Mouse (Mus musculus) liver, adult 2 months (tissue): Measurements from ENCODE around the gene Veph1.

Source experiments
- CTCF ChIP-seq: fragments of 200-500 bp; IDR thresholded peaks from 2 replicates; pipeline ENCODE4 v1.5.1; 2011; ENCODE audit warnings: low read depth, low read length, control low read depth
- POLR2A ChIP-seq: fragments of 200-500 bp; IDR thresholded peaks from 2 replicates; pipeline ENCODE4 v1.6.1; 2011; ENCODE audit warnings: low read length, control low read depth; ENCODE audit not compliant: insufficient read depth; ENCODE audit errors: extremely low read depth

DNA sequence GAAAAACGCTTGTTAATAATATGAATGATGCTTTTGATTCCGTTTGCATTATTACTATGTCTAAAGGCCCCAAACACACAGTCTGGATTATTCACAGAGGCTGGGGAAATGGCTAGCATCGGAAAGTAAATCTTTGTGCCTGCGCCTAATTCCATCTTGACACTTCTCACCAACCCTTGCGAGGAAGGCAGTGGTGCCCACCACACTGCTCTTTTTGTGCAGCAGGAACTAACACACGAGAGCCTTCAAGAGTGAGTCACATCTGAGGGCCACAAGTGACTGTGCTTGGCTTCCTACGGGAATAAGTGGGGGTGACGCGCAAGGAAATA, 35.7 kb upstream of the Veph1 start:
- no peak for TF ChIP-seq CTCF
- no peak for TF ChIP-seq POLR2A
